Mouse (Mus musculus): ENCODE data around the gene Dync2h1. TPM values are rescaled to one million over a fixed set of nuclear protein-coding genes. Genes with fewer than 3 reads are reported as not detected.

The Dync2h1 gene
- polyA plus RNA-seq (2015; fragmentation: Illumina TruSeq; extraction: RNeasy Lipid Tissue Mini Kit (QIAGEN cat#74804); ENCODE audit: low read depth, low replicate concordance) = 9.3 TPM

GRCm38 (mm10) chr9:7184172-7184896, at the start of gene Dync2h1, which contains the start of gene Dcun1d5:
Dync2h1 (minus strand) TSS chr9:7184446.
Dcun1d5 (plus strand) TSS chr9:7184520.

Other genes with a start within 250 kb of the Dync2h1 start
- 73.0 TPM for gene Dcun1d5, start 74 bp upstream of the Dync2h1 start, polyA plus RNA-seq (2015; fragmentation: Illumina TruSeq; extraction: RNeasy Lipid Tissue Mini Kit (QIAGEN cat#74804); ENCODE audit: low read depth, low replicate concordance)
- gene Mmp13, start 88.1 kb upstream of the Dync2h1 start, polyA plus RNA-seq (2015; fragmentation: Illumina TruSeq; extraction: RNeasy Lipid Tissue Mini Kit (QIAGEN cat#74804); ENCODE audit: low read depth, low replicate concordance) = not detected
- not detected for gene Mmp12, start 159.9 kb upstream of the Dync2h1 start, polyA plus RNA-seq (2015; fragmentation: Illumina TruSeq; extraction: RNeasy Lipid Tissue Mini Kit (QIAGEN cat#74804); ENCODE audit: low read depth, low replicate concordance)
- not detected for gene Mmp1b, start 203.6 kb upstream of the Dync2h1 start, polyA plus RNA-seq (2015; fragmentation: Illumina TruSeq; extraction: RNeasy Lipid Tissue Mini Kit (QIAGEN cat#74804); ENCODE audit: low read depth, low replicate concordance)